Mouse (Mus musculus) MEL (cell line): ENCODE data around the gene Trap1.

Source experiments
- CHD2 ChIP-seq: IDR thresholded peaks from 2 replicates; pipeline ENCODE4 v1.6.1; 2011; ENCODE audit warnings: low read length, improper control_type of control experiment
- CTCF ChIP-seq, 3 experiments: IDR thresholded peaks in 2 of 3; conservative IDR thresholded peaks in 1 of 3; 2 replicates each; pipeline ENCODE4 v1.5.1; 2011 to 2012; ENCODE audit warnings: low read length in 3 of 3, low read depth in 2 of 3, mild to moderate bottlenecking in 2 of 3, improper control_type of control experiment in 1 of 3, inconsistent platforms in 1 of 3, mixed read lengths in 1 of 3, moderate library complexity in 1 of 3; ENCODE audit not compliant: control insufficient read depth in 1 of 3, insufficient read depth in 1 of 3, poor library complexity in 1 of 3, severe bottlenecking in 1 of 3
- EP300 ChIP-seq, 2 experiments: IDR thresholded peaks; 2 replicates each; pipeline ENCODE4 v1.6.1; 2011; ENCODE audit warnings: improper control_type of control experiment in 2 of 2, low read length in 2 of 2, low read depth in 1 of 2, mild to moderate bottlenecking in 1 of 2
- GABPA ChIP-seq: IDR thresholded peaks from 2 replicates; pipeline ENCODE4 v1.6.1; 2012; ENCODE audit warnings: low read depth, mild to moderate bottlenecking, inconsistent platforms, low read length, improper control_type of control experiment, moderate library complexity
- JUND ChIP-seq: IDR thresholded peaks from 2 replicates; pipeline ENCODE4 v1.6.1; 2011; ENCODE audit warnings: low read depth, mild to moderate bottlenecking, improper control_type of control experiment, low read length
- MAX ChIP-seq: IDR thresholded peaks from 2 replicates; pipeline ENCODE4 v1.6.1; 2011; ENCODE audit warnings: low read length, improper control_type of control experiment
- MEF2A ChIP-seq: IDR thresholded peaks from 2 replicates; pipeline ENCODE4 v1.6.1; 2014; ENCODE audit warnings: low read depth, mild to moderate bottlenecking, inconsistent platforms, low read length, improper control_type of control experiment; ENCODE audit not compliant: poor library complexity, insufficient replicate concordance, severe bottlenecking; ENCODE audit errors: extremely low read depth
- POLR2A ChIP-seq, 2 experiments: IDR thresholded peaks; 2 replicates each; pipeline ENCODE4 v1.6.1; 2011 to 2012; ENCODE audit warnings: low read length in 2 of 2, mild to moderate bottlenecking in 2 of 2, control low read depth in 1 of 2, improper control_type of control experiment in 1 of 2, low read depth in 1 of 2, moderate library complexity in 1 of 2; ENCODE audit not compliant: control insufficient read depth in 1 of 2, insufficient read depth in 1 of 2, poor library complexity in 1 of 2
- TAL1 ChIP-seq: IDR thresholded peaks from 2 replicates; pipeline ENCODE4 v1.6.1; 2012; ENCODE audit warnings: mild to moderate bottlenecking, inconsistent platforms, low read length, moderate library complexity, mixed read lengths
- ZKSCAN1 ChIP-seq: IDR thresholded peaks from 2 replicates; pipeline ENCODE4 v1.6.1; 2012; ENCODE audit warnings: low read depth, mild to moderate bottlenecking, inconsistent platforms, low read length, improper control_type of control experiment, moderate library complexity
- ZNF384 ChIP-seq: IDR thresholded peaks from 2 replicates; pipeline ENCODE4 v1.6.1; 2012; ENCODE audit warnings: low read depth, mild to moderate bottlenecking, inconsistent platforms, low read length, improper control_type of control experiment

DNA sequence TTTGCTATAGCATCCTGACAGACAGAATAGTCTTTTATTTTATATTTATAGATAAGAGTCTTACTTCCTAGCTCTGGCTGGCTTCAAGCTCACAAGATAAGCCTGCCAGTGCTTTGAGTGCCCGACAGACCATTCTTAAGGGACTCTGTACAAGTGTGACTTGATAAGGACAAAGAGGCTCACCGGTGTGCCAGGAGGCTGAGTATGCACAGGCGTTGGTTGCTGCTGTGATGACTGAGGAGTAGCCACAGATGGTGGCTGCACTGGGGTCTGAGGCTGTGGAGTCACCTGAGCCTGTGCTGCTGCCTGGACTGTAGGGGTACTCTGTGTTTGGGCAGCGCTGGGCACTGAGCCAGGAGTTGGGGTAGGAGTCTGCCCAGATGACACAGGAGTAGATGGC, 39.4 kb upstream of the Trap1 start:
- TF ChIP-seq EP300 (IDR thresholded peaks at IDR 0.05; ENCODE audit: low read depth in 1 of 2, low read length in 2 of 2) (peak; percentile 33 to 41; a peak in 3 of 4 replicates), CTCF (IDR thresholded peaks at IDR 0.05 in 2 of 3, conservative IDR thresholded peaks at IDR 0.05 in 1 of 3; ENCODE audit: control insufficient read depth in 1 of 3, insufficient read depth in 1 of 3, low read depth in 2 of 3, low read length in 3 of 3, poor library complexity in 1 of 3, severe bottlenecking in 1 of 3) (no peak), POLR2A (IDR thresholded peaks at IDR 0.05; ENCODE audit: control insufficient read depth in 1 of 2, insufficient read depth in 1 of 2, low read depth in 1 of 2, low read length in 2 of 2, poor library complexity in 1 of 2) (no peak), ZKSCAN1 (no peak), JUND (no peak), TAL1 (no peak; the same call in 1 of the 2 replicates), MAX (no peak), ZNF384 (no peak), CHD2 (no peak), MEF2A (no peak), GABPA (no peak)
